Mouse (Mus musculus): ENCODE measurements at regions not wholly inside any gene's neighbourhood (a gene's known extent, or its start where the extent isn't known, plus 50 kb on each side); places are given as distances from the start of the nearest gene placed in this dataset.
A peak's percentile ranks its signal among the peaks of the same experiment; 100 is the strongest.

DNA sequence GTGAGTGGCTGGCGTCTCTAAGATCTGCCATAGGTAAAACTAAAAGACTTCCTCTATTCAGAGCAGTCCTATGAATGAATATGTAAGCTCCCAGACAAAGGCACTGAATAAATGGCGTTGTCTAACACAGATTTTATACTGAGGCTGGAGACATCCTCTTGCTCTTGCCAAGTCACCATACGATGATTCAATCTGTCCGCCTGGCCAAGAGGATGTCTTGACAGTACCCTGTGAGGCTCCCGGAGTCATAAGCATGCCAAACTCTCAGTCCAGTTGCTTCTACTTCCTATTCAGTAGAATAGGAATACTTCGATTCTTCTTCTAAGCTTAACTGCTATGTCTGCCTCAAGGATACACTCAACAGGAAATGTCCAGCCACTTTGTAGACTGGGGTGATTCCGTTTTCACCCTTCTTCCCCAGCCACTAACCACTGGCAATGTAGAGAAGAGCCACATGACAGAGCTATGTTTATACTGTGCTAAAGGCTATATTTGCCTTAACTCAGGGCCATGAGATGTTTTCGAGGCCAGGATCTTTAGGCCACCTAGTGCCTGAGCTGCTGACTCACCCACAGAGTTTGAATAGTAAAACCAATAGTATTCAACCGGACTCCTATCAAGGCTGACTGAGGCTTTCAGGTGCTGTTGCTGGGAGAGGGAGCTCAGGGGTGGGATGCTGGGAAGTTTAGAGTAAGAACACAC, 188.7 kb upstream of the Atp5g3 start:
- no peak for DNase-seq

- DNase-seq = no peak
Observed at GRCm38 (mm10) chr2:74096809-74097208, 185.7 kb upstream of the Atp5g3 start.

DNA sequence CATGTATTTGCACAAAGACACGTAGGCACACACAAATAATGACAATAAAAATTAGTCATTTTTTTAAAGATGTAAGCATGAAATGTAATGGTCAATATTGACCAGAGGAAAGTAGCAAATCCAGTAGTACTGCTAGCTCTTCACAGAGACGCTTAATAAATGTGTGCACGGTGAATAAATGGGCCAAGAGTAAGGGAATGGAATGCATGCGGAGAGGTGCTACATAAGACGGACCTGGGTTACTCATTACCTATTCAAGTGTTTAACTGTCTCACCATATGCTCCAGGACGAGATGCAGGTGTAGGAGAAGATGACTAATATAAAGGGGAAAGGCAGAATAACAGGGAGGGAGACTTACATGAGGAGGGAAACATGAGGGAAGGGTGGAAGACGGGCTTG, 182.4 kb upstream of the Atp5g3 start:
- DNase-seq = no peak

DNA sequence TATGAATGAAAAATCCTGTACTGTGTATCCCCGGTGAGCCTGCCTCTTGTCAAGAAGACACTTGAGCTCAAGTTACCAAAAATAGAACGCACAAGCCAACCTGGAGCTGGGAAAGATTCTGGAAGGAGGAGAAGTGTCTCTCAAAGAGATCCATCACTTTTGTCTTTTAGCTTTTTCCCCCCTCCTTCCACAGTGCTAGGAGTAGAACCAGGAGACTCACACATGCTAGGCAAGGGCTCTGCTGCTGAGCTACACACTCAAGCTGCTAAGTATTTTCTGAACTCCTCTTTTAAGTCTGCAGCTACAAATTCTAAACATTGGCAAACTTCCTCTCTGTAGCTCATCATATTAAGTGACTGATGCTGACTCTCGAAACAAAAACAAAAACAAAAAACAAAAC, 176.2 kb upstream of the Atp5g3 start:
- DNase-seq = no peak

DNA sequence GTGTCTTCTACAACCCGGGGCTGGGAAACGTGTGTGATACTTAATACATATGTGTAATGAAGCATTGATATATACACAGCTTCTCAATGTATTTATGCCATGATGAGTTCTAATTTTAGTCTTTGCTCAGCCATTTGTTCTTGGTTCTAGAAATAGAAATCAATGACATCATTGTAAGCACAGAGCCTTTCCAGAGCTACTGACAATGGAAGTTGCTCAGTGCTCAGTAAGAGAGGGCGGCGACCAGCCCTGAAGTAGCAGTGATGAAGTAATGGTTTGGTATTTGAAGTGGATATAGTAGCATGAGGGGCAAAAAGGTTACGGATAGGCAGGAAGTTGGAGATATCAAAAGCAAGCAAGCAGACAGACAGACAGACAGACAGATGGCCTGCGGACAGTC, 173.8 kb upstream of the Atp5g3 start:
- no peak for DNase-seq

DNA sequence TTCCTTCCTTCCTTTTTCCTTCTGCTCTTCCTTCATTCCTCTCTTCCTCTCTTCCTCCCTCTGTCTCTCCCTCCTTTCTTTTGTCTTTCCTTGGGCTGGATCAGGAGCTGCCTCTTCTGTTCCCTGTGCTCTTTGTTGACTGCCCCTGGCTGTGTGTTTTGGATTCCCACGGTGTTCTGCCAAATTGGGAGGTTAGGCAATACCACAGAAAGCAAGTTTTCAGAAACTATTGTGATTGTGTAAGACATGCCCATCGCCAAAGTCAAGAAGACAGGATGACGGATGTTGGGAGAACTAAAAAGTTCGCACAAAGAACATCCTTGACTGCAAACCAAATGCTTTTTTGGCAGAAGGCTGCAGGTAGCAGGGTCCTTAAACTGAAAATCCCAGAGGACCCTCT, 165.6 kb upstream of the Atp5g3 start:
- no peak for DNase-seq

GRCm38 (mm10) chr2:74075566-74075965, 164.4 kb upstream of the Atp5g3 start:
- DNase-seq = no peak

DNA sequence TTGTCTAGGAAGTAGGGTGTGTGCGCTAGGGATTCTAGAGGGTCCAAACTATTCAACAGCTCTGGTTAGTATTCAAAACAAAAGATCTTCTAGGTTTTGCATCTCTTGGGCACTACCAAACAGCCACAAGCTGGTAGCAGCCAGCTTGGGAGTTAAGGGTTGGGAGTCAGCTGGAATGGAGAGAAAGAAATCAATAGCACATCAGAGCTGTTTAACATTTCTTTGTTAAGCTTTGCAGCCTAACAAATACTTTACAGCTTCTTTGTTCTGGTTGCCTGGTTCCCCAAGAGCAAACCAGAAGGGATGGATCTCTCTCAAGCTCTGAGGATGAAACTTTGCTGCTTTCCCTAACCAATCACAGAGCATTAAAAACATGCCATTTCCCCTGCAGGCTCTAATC, 162.3 kb upstream of the Atp5g3 start:
- DNase-seq = no peak

- DNase-seq = peak; percentile 50 to 51
Observed at GRCm38 (mm10) chr2:74066652-74067051, 155.5 kb upstream of the Atp5g3 start.

DNA sequence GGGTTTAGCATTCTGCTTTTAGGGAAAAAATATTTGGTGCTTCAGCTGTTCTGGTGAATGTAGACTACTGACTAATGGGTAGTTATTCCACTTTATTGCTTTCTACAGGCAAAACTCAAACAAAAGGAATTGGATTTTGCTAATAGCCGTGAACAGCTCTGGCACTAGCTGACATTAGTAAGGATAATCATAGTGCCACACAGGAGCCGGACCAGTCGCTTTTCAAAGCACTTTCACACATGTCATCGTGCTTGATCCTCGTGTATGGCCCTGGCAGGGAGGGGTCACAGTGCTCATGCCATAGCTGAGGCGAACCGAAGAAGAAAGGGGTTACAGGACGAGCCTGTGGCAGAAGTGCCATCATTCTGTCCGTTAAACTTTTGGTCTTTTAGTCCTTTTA, 153.2 kb upstream of the Atp5g3 start:
- DNase-seq = no peak

DNA sequence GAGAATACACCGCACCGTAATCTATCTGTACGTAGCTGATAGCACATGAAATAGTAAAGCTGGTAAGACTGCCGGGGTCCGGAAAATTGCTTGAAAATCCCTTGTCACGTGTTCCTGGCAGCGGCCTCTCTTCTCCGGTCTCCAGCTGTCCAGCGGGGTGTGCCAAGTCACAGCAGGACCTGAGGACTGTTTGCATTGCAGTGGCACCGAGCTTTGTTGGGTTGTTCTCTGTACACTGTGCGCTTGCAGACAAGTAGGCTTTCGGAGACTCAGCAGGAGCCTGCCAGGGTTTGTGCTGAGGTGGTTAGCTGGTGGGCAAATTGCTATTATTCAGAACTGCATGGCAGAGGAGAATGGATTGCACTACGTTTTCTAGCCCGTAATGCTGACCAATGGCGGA, 152.7 kb upstream of the Atp5g3 start:
- DNase-seq = no peak

DNA sequence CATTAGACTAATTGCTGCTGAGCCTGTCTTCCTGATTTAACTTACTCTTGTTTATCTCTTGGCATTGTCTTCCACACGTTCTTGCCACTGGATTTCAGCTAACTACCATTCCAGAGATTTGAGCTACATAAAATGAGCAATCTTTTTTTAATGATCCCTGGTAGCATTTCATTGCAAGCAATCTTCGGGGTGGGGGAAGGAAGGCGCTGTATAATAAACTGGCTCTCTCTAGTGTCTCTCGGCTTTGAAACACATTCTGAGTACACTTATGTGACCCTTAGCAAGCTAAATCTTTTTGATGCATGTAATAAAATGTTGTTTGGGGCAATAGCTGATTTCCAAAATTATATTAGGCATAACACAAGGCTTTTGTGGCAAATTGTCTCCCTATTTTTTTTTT, 152.2 kb upstream of the Atp5g3 start:
- DNase-seq = no peak

DNA sequence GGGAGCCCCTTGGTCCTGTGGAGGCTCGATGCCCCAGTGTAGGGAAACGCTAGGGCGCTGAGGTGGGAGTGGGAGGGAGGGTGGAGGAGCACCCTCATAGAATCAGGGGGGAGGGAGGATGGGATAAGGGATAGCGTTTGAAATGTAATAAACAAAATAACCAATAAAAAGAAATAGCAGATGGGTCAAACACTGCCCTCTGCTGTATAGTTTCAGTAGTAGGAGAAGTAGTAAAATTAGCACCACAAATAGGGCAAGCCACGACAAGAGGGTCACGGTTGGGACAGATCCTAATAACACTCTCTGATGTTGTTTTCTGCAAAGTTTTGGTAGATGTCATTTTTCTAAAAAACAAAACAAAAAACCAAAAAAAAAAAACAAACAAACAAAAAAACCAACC, 131.3 kb upstream of the Atp5g3 start:
- DNase-seq = no peak

DNA sequence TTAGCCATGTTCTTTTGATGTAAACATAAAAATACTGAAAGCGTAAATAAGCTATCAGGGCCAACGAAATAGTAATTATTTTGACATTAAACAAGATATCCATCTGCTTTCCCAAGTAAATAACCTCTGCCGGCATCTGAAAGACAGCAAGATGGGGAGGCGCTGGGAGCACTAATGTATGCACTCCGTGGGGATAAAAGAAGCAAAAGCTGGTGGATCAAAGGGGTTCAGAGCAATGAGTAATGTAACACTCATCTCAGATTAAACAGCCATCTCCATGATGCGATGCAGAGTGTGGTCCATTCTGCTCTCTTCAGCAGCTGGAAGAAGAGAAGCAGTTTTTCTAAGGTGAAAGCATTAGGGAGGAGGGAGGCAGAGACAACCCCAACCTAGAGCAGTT, 128.5 kb upstream of the Atp5g3 start:
- DNase-seq = no peak

- no peak for DNase-seq
Observed at GRCm38 (mm10) chr2:74036043-74036442, 124.9 kb upstream of the Atp5g3 start.

GRCm38 (mm10) chr2:74032177-74033021, 121.3 kb upstream of the Atp5g3 start:
- no peak for DNase-seq

DNA sequence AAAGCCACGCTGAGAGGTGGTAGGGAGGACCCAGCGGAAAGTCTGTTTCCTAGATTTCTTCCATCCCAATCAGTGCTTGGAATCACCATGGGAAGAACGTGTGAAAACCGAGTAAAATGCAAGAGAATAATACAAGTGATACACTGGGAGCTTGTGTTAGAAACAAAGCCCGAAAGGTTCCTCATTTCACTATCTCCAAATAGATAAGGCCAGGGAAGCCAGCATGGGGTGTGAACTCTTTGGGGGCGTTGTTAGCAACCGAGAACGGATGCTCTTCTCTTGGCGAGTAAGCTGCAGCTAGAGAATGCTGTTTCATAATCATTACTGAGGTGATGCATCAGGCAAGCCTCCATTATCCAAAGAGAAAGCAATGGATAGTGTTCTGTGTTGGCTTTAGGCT, 118.8 kb upstream of the Atp5g3 start:
- DNase-seq = no peak

DNA sequence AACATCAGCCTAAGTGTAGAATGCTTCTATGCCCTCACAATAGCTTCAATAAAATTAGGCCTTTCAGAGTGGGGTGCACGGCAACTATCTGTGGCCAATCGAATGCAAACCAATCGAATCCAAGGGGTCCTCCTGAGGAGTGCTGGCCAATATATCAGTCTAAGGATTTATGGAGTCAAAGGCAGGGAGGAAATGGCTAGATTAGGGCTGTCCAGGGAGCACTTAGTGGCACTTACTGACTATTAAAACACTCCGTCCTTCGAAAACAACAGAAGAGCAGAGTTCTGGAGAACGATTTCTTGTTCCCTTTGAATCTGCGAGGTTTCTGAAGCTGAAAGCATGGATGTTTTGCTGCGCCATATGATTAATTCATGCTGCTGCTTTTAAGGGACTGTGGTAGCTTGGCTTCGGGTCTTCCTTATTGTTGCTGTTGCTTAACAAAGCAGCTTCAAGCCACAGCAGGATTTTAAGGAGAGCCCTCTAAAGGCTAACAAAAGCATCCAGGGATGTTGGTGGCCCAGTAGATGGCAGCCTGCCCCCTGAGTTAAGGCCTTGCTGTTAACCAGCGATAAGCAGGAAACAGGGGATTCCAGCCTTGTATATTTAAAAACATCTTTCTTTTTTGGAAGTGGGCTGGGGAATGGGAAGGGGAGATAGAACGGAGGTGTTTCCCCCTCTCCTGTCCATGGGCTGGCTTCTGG, 116.4 kb upstream of the Atp5g3 start:
- DNase-seq = peak; percentile 6 to 10

GRCm38 (mm10) chr2:74015146-74015545, 104.0 kb upstream of the Atp5g3 start:
- no peak for DNase-seq

DNA sequence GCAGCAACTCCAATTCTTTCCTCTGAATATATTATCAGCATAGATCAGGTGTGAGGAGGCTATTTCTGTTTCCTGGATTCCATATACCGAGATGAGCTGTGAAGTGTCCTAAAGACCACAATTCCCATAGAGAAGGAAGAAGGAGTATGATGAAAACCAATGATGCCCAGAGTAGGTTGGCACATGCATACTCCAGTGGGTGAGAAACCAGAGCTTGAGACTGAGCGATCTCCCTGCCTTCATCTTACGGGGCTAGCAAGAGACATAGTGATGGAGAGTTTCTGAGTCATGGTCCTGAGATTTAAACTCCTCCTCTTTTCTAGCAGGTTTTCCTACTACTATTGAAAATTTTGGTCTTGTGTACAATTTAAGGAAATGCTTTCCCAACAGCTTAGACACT, 103.1 kb upstream of the Atp5g3 start:
- no peak for DNase-seq

- no peak for DNase-seq
Observed at GRCm38 (mm10) chr2:73998531-73998930, 87.4 kb upstream of the Atp5g3 start.

- no peak for DNase-seq
Observed at GRCm38 (mm10) chr2:73996986-73997385, 85.9 kb upstream of the Atp5g3 start.

DNA sequence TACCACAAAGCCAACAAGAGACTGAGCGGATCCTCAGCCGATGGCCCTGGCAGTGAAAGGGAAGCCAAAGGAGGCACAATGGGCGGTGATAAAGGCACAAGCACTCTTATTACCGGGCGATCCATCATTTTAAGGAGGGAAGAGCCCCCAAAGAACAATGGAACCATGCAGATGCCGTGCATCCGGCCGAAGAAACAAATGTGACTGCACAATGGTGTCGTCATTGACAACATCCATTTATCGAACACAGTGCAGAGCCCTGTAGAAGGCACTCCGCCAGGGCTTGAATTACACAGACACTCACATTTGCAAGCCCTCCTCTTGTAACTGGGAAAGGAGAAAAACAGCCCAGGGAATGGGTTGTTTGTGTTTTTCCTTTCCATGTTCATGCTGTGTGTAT, 80.7 kb upstream of the Atp5g3 start:
- no peak for DNase-seq

Measured in adrenal gland, postnatal 36 days (tissue).